7 mouse cellular contexts compared by ENCODE assay signal in genomic region chr8:110761185-110761584, GRCm38 (mm10). TPM values are rescaled to one million over a fixed set of nuclear protein-coding genes. Genes with fewer than 3 reads are reported as not detected.
DNase-seq lines count a peak whose midpoint lies in the region; ATAC-seq and TF ChIP-seq lines count a peak whose summit lies in the region.

No protein-coding gene starts in this region.

- ATAC-seq in heart, embryonic 16.5 days (replicated peaks; ENCODE audit: extremely low read depth, insufficient read depth, low FRiP score) = peak; percentile 66

- H3K36me3 ChIP-seq in ES-E14 (ENCODE audit: control insufficient read depth, insufficient read depth, low read length, poor library complexity, severe bottlenecking) = no peaks in the 10 kb centered on the region
- no peaks in the 10 kb centered on the region for H3K36me3 ChIP-seq in heart, embryonic 16.5 days (ENCODE audit: control insufficient read depth, insufficient read depth)

- H3K27ac ChIP-seq in ES-E14 (ENCODE audit: insufficient read depth, low read depth, low read length, poor library complexity, severe bottlenecking) = peak overlapping the region; percentile 69
- H3K27ac ChIP-seq in heart, embryonic 16.5 days (ENCODE audit: low read length) = no peak overlapping the region

- no peaks in the 10 kb centered on the region for H3K9me3 ChIP-seq in ES-E14 (ENCODE audit: control insufficient read depth, insufficient read depth, low read depth, low read length)
- H3K9me3 ChIP-seq in heart, embryonic 16.5 days (replicated peaks; ENCODE audit: control insufficient read depth, low read length) = no peaks in the 10 kb centered on the region

- H3K9ac ChIP-seq in ES-E14 (ENCODE audit: insufficient read depth, low read depth, low read length, poor library complexity, severe bottlenecking) = peak overlapping the region; percentile 51; the same call in 1 of the 2 replicates
- H3K9ac ChIP-seq in heart, embryonic 16.5 days (ENCODE audit: low read length) = no peak overlapping the region

- peaks cover 3 to 34% of the 10 kb centered on the region in 2 experiments for H3K4me1 ChIP-seq in ES-E14 (ENCODE audit: control insufficient read depth in 2 of 2, insufficient read depth in 2 of 2, low read length in 2 of 2, poor library complexity in 1 of 2)
- H3K4me1 ChIP-seq in heart, embryonic 16.5 days (ENCODE audit: control insufficient read depth, insufficient read depth, low read length) = peaks cover 6% of the 10 kb centered on the region

- H3K4me3 ChIP-seq in ES-E14 (ENCODE audit: insufficient read depth in 1 of 2, low read depth in 1 of 2, low read length in 2 of 2, poor library complexity in 1 of 2, severe bottlenecking in 1 of 2) = peak overlapping the region in 1 of 2 experiments; percentile 23; a peak in 1 of 4 replicates
- no peak overlapping the region for H3K4me3 ChIP-seq in heart, embryonic 16.5 days (ENCODE audit: low read length)

- DNase-seq in 3T3-L1 (ENCODE audit: low read depth, low spot score) = peak; percentile 82
- DNase-seq in ES-E14 (ENCODE audit: low read depth, low spot score) = no peak
- DNase-seq in kidney, postnatal 4 days = peak; percentile 81 to 86
- no peak for DNase-seq in thymus, postnatal 0 days (ENCODE audit: low spot score)
- no peak for DNase-seq in cerebellum, postnatal 10 days
- DNase-seq in thymus, postnatal 14 days = no peak

- in situ Hi-C loops in ES-E14 (cut with MboI; ENCODE audit: low sequenced_read_pairs in 2 of 2, unreplicated experiment in 2 of 2) = no loop called here

- no peaks in the 10 kb centered on the region for H3K27me3 ChIP-seq in heart, embryonic 16.5 days (ENCODE audit: control insufficient read depth, insufficient read depth, low read length)

- H3K4me2 ChIP-seq in heart, embryonic 16.5 days (ENCODE audit: low read depth, low read length) = no peak overlapping the region

- 32% methylated on average over 5 of the region's 5 CpGs for WGBS in heart, embryonic 16.5 days

TF ChIP-seq in ES-E14, 5 proteins besides CTCF, POLR2A, EP300 and RAD21:
- TF ChIP-seq HCFC1 (IDR thresholded peaks at IDR 0.05; ENCODE audit: borderline replicate concordance, insufficient read depth, low read length) = no peak
- no peak for TF ChIP-seq MAFK (IDR thresholded peaks at IDR 0.05; ENCODE audit: insufficient read depth, low read depth, low read length)
- TF ChIP-seq ZNF384 (IDR thresholded peaks at IDR 0.05; ENCODE audit: low read depth, low read length) = no peak
- TF ChIP-seq CHD2 (IDR thresholded peaks at IDR 0.05; ENCODE audit: low read depth, low read length) = no peak
- no peak for TF ChIP-seq ZC3H11A (IDR thresholded peaks at IDR 0.05; ENCODE audit: borderline replicate concordance, low read depth, low read length)

RNA-seq across cellular contexts. Expression of gene Mtss1l, which starts 39.9 kb away (rescaled TPM):
- 3.0 and 3.6 TPM in 2 replicates for total RNA-seq in ES-E14 (2012; rRNA removed)
- 4.5 and 6.6 TPM in 2 replicates for polyA plus RNA-seq in heart, embryonic 16.5 days (2015; fragmentation: Nextera tagmentation; extraction: Ambion mirVana)
- 5.8 and 6.4 TPM in 2 replicates for polyA plus RNA-seq in thymus, postnatal 0 days (2015; fragmentation: Nextera tagmentation; extraction: Ambion mirVana)

RNA-seq across cellular contexts. Expression of gene Il34, which starts 44.5 kb away (rescaled TPM):
- total RNA-seq in ES-E14 (2012; rRNA removed) = 4.6 and 5.4 TPM in 2 replicates
- 1.5 and 1.9 TPM in 2 replicates for polyA plus RNA-seq in heart, embryonic 16.5 days (2015; fragmentation: Nextera tagmentation; extraction: Ambion mirVana)
- polyA plus RNA-seq in thymus, postnatal 0 days (2015; fragmentation: Nextera tagmentation; extraction: Ambion mirVana) = 10.5 and 11.8 TPM in 2 replicates

Comparison
In these comparisons a context has a peak if more than half of its experiments do, and no peak if none do; other contexts are left out.
1. DNase-seq: peak in 3T3-L1 (single experiment) and kidney, postnatal 4 days (2 of 2); none in ES-E14 (single experiment), thymus, postnatal 0 days (single experiment), cerebellum, postnatal 10 days (0 of 2) and thymus, postnatal 14 days (single experiment).